In genomic region chr3:143158568-143158967, GRCm38 (mm10) we compare ENCODE assay signal across 17 mouse cellular contexts.
DNase-seq lines count a peak whose midpoint lies in the region; ATAC-seq lines count a peak whose summit lies in the region.
"Had no signal": no experiment of that assay in that cellular context is flagged by ENCODE, and none has a peak within 500 bp of the region (broad histone marks: within the 10 kb centered on the region; RNA-seq: fewer than 3 reads in every experiment).

No protein-coding gene starts in this region.

- H3K27me3 ChIP-seq in embryonic facial prominence, embryonic 14.5 days (replicated peaks; ENCODE audit: control insufficient read depth, insufficient read depth, low read length), result no peaks in the 10 kb centered on the region
- no peaks in the 10 kb centered on the region for H3K27me3 ChIP-seq in embryonic facial prominence, embryonic 10.5 days (replicated peaks; ENCODE audit: low read depth, poor library complexity, severe bottlenecking)
- H3K27me3 ChIP-seq: embryonic facial prominence, embryonic 13.5 days; forebrain, embryonic 15.5 days; liver, embryonic 12.5 days had no signal

- H3K9ac ChIP-seq in embryonic facial prominence, embryonic 14.5 days (ENCODE audit: low read depth, low read length), result no peak overlapping the region
- H3K9ac ChIP-seq: embryonic facial prominence, embryonic 13.5 days; forebrain, embryonic 15.5 days; liver, embryonic 12.5 days had no signal

- H3K4me1 ChIP-seq in embryonic facial prominence, embryonic 14.5 days (ENCODE audit: control insufficient read depth, insufficient read depth, low read length), result peaks cover 3% of the 10 kb centered on the region; the same call in 1 of the 2 replicates
- H3K4me1 ChIP-seq in embryonic facial prominence, embryonic 10.5 days, result peaks cover 7% of the 10 kb centered on the region
- H3K4me1 ChIP-seq: limb, embryonic 10.5 days; liver, embryonic 12.5 days had no signal

- 44% methylated on average over 5 of the region's 5 CpGs for WGBS in embryonic facial prominence, embryonic 14.5 days
- WGBS in embryonic facial prominence, embryonic 10.5 days, result 43% methylated on average over 5 of the region's 5 CpGs

- H3K36me3 ChIP-seq in embryonic facial prominence, embryonic 14.5 days (ENCODE audit: control insufficient read depth, insufficient read depth, low read length), result no peaks in the 10 kb centered on the region
- no peaks in the 10 kb centered on the region for H3K36me3 ChIP-seq in embryonic facial prominence, embryonic 10.5 days (replicated peaks)
- H3K36me3 ChIP-seq: embryonic facial prominence, embryonic 13.5 days; forebrain, embryonic 15.5 days; limb, embryonic 10.5 days; liver, embryonic 12.5 days had no signal

- H3K9me3 ChIP-seq in embryonic facial prominence, embryonic 14.5 days (ENCODE audit: control insufficient read depth, low read length), result no peaks in the 10 kb centered on the region
- H3K9me3 ChIP-seq in embryonic facial prominence, embryonic 10.5 days, result no peaks in the 10 kb centered on the region
- H3K9me3 ChIP-seq: embryonic facial prominence, embryonic 13.5 days; forebrain, embryonic 15.5 days; limb, embryonic 10.5 days; liver, embryonic 12.5 days had no signal

- no peak for ATAC-seq in embryonic facial prominence, embryonic 14.5 days (ENCODE audit: low read depth)
- ATAC-seq: forebrain, embryonic 15.5 days; hindbrain, embryonic 16.5 days; liver, embryonic 12.5 days had no signal

- no peak overlapping the region for H3K4me3 ChIP-seq in embryonic facial prominence, embryonic 14.5 days (ENCODE audit: low read depth, low read length)
- no peak overlapping the region for H3K4me3 ChIP-seq in embryonic facial prominence, embryonic 10.5 days
- H3K4me3 ChIP-seq: embryonic facial prominence, embryonic 13.5 days; forebrain, embryonic 15.5 days; heart, adult 2 months; limb, embryonic 10.5 days; liver, embryonic 12.5 days had no signal

- peak; percentile 14 for DNase-seq in embryonic facial prominence, embryonic 14.5 days (ENCODE audit: low spot score)
- DNase-seq in embryonic facial prominence, embryonic 10.5 days (ENCODE audit: low spot score), result no peak
- DNase-seq in 3T3-L1 (ENCODE audit: low read depth, low spot score), result peak; percentile 92
- DNase-seq in R1 (ENCODE audit: low read depth, low spot score), result peak; percentile 86
- peak; percentile 7 for DNase-seq in embryo, embryonic 9.5 days (ENCODE audit: extremely low spot score)
- no peak for DNase-seq in spleen, postnatal 36 days (ENCODE audit: low spot score in 2 of 2)
- no peak for DNase-seq in lung, postnatal 4 days
- no peak for DNase-seq in c-Kit-positive CD71-positive TER-119-positive erythroid progenitor cells, embryonic 14.5 days (ENCODE audit: low spot score)
- DNase-seq: cerebellum, adult 9-10 months; heart, adult 2 months; kidney, adult 18-20 months; kidney, postnatal 25 days had no signal

- no peak overlapping the region for H3K27ac ChIP-seq in embryonic facial prominence, embryonic 14.5 days (replicated peaks; ENCODE audit: low read depth, low read length)
- H3K27ac ChIP-seq in embryonic facial prominence, embryonic 10.5 days (replicated peaks), result no peak overlapping the region
- H3K27ac ChIP-seq: embryonic facial prominence, embryonic 13.5 days; forebrain, embryonic 15.5 days; heart, adult 2 months; limb, embryonic 10.5 days; liver, embryonic 12.5 days had no signal

- no peak overlapping the region for H3K4me2 ChIP-seq in embryonic facial prominence, embryonic 14.5 days (ENCODE audit: low read depth, low read length)
- H3K4me2 ChIP-seq: embryonic facial prominence, embryonic 13.5 days; forebrain, embryonic 15.5 days; liver, embryonic 12.5 days had no signal

Comparison
In these comparisons a context has a peak if more than half of its experiments do, and no peak if none do; other contexts are left out.
1. DNase-seq: peak in embryonic facial prominence, embryonic 14.5 days (single experiment), 3T3-L1 (single experiment), R1 (single experiment) and embryo, embryonic 9.5 days (single experiment); none in embryonic facial prominence, embryonic 10.5 days (single experiment), spleen, postnatal 36 days (0 of 2), lung, postnatal 4 days (0 of 2) and c-Kit-positive CD71-positive TER-119-positive erythroid progenitor cells, embryonic 14.5 days (single experiment).